Mouse (Mus musculus) kidney, embryonic 14.5 days (tissue): ENCODE data around the gene 5730596B20Rik. TPM values are rescaled to one million over a fixed set of nuclear protein-coding genes. Genes with fewer than 3 reads are reported as not detected.

Experiments used
- ATAC-seq: fragments of 200-750 bp; cut with Nextera tagmentation; 2 replicates; pipeline ENCODE4 v1.8.0; 2017; ENCODE audit warnings: moderate number of reproducible peaks, mild to moderate bottlenecking, moderate TSS enrichment, moderate library complexity; ENCODE audit not compliant: low FRiP score, low TSS enrichment
- H3K27ac ChIP-seq: fragments of 300-500 bp; sonication (generic); 2 replicates; pipeline ENCODE4 v1.5.1; 2014; ENCODE audit warnings: low read depth, mild to moderate bottlenecking, low read length, moderate library complexity, mixed read lengths
- H3K27me3 ChIP-seq: fragments of 300-500 bp; sonication (generic); 2 replicates; pipeline ENCODE4 v1.6.1; 2014; ENCODE audit warnings: mild to moderate bottlenecking, low read length; ENCODE audit not compliant: control insufficient read depth, insufficient read depth
- H3K36me3 ChIP-seq: fragments of 300-500 bp; sonication (generic); 2 replicates; pipeline ENCODE4 v1.6.1; 2014; ENCODE audit warnings: low read length, mixed read lengths; ENCODE audit not compliant: control insufficient read depth, insufficient read depth
- H3K4me1 ChIP-seq: fragments of 300-500 bp; sonication (generic); 2 replicates; pipeline ENCODE4 v1.6.1; 2014; ENCODE audit warnings: low read length, mixed read lengths; ENCODE audit not compliant: control insufficient read depth, insufficient read depth
- H3K4me2 ChIP-seq: fragments of 300-500 bp; sonication (generic); replicated peaks from 2 replicates; pipeline ENCODE4 v1.6.1; 2014; ENCODE audit warnings: low read depth, mild to moderate bottlenecking, low read length
- H3K4me3 ChIP-seq: fragments of 300-500 bp; sonication (generic); 2 replicates; pipeline ENCODE4 v1.5.1; 2014; ENCODE audit warnings: mild to moderate bottlenecking, low read length
- H3K9ac ChIP-seq: fragments of 300-500 bp; sonication (generic); 2 replicates; pipeline ENCODE4 v1.6.1; 2014; ENCODE audit warnings: low read depth, mild to moderate bottlenecking, low read length, moderate library complexity
- H3K9me3 ChIP-seq: fragments of 300-500 bp; sonication (generic); 2 replicates; pipeline ENCODE4 v1.6.1; 2016; ENCODE audit warnings: low read length; ENCODE audit not compliant: control insufficient read depth
- WGBS: fragments of 180-500 bp; shearing (Covaris S2); extraction: QIAGEN DNeasy Blood & Tissue Kit; methylation state at CpG from one replicate; pipeline ENCODE4 v1.1.7; 2014; 5-methylcytosine and 5-hydroxymethylcytosine counted together
- microRNA counts: library from miRNA; unstranded; fragments of <30 nt; microRNA quantifications from one replicate; lab custom pipeline; 2017
- microRNA-seq: library from miRNA; unstranded; fragments of <30 nt; microRNA quantifications from one replicate; pipeline ENCODE4, GENCODE M21; 2016
- polyA plus RNA-seq: library from polyadenylated mRNA; unstranded; fragments of >200 nt; fragmentation: Nextera tagmentation; extraction: Ambion mirVana; gene quantifications from 2 replicates; pipeline ENCODE4 v1.2.1, GENCODE M21; 2014

5730596B20Rik gene
- polyA plus RNA-seq, 1 experiment from 2014 or later = 2.7 TPM

- peak overlapping the region; percentile 90 for H3K27ac ChIP-seq
- H3K4me2 ChIP-seq = peak overlapping the region; percentile 97
- 0 out of 2 replicates have a peak, but pooled peaks cover 7% of the 10 kb centered on the region for H3K27me3 ChIP-seq
- under 1% methylated on average over 26 of the region's 26 CpGs for WGBS
- H3K36me3 ChIP-seq = peaks cover 19% of the 10 kb centered on the region; the same call in 1 of the 2 replicates
- H3K4me3 ChIP-seq = peak overlapping the region; percentile 64
- peak; percentile 33 for ATAC-seq
- peak overlapping the region; percentile 87 for H3K9ac ChIP-seq
- H3K4me1 ChIP-seq = peaks cover 13% of the 10 kb centered on the region; the same call in 1 of the 2 replicates
- no peaks in the 10 kb centered on the region for H3K9me3 ChIP-seq
These were observed 49.4 kb downstream of the 5730596B20Rik start for GRCm38 (mm10) chr6:52226569-52227257.

- Histone ChIP-seq H3K4me1 (peaks cover 9% of the 10 kb centered on the region; the same call in 1 of the 2 replicates), H3K27me3 (0 out of 2 replicates have a peak, but pooled peaks cover 3% of the 10 kb centered on the region), H3K4me2 (peak overlapping the region; percentile 97), H3K4me3 (peak overlapping the region; percentile 64), H3K27ac (peak overlapping the region; percentile 90), H3K36me3 (peaks cover 19% of the 10 kb centered on the region; the same call in 1 of the 2 replicates), H3K9ac (peak overlapping the region; percentile 87), H3K9me3 (no peaks in the 10 kb centered on the region)
- ATAC-seq = no peak
- WGBS = 2% methylated on average over 11 of the region's 11 CpGs
These were observed 50.3 kb downstream of the 5730596B20Rik start for GRCm38 (mm10) chr6:52227470-52228222.

- Histone ChIP-seq H3K9me3 (no peaks in the 10 kb centered on the region), H3K27me3 (0 out of 2 replicates have a peak, but pooled peaks cover 4% of the 10 kb centered on the region), H3K36me3 (peaks cover 16% of the 10 kb centered on the region; the same call in 1 of the 2 replicates), H3K9ac (peak overlapping the region; percentile 94), H3K27ac (peak overlapping the region; percentile 96), H3K4me2 (peak overlapping the region; percentile 97), H3K4me1 (peaks cover 9% of the 10 kb centered on the region; the same call in 1 of the 2 replicates), H3K4me3 (peak overlapping the region; percentile 64)
- WGBS = under 1% methylated on average over 38 of the region's 38 CpGs
- ATAC-seq = no peak
These were observed 51.5 kb downstream of the 5730596B20Rik start for GRCm38 (mm10) chr6:52228475-52229465.

GRCm38 (mm10) chr6:52229558-52230416 is 52.5 kb downstream of the 5730596B20Rik start:
- H3K36me3 ChIP-seq = peaks cover 9% of the 10 kb centered on the region; the same call in 1 of the 2 replicates
- H3K4me3 ChIP-seq = peak overlapping the region; percentile 64
- ATAC-seq = no peak
- H3K9ac ChIP-seq = peak overlapping the region; percentile 94
- peak overlapping the region; percentile 96 for H3K27ac ChIP-seq
- WGBS = 1% methylated on average over 42 of the region's 44 CpGs
- H3K27me3 ChIP-seq = 0 out of 2 replicates have a peak, but pooled peaks cover 12% of the 10 kb centered on the region
- no peaks in the 10 kb centered on the region for H3K9me3 ChIP-seq
- peak overlapping the region; percentile 97 for H3K4me2 ChIP-seq
- peaks cover 9% of the 10 kb centered on the region; the same call in 1 of the 2 replicates for H3K4me1 ChIP-seq

MicroRNAs encoded within 50 kb of the gene (microRNA counts, 519-probe panel; counts per million panel counts)
- microRNA mmu-miR-196b (lab: Ali Mortazavi, UCI) = 8,440 counts per million, percentile 88 among the panel's probes with 10 or more counts

Small RNA genes lying within 50 kb of the gene (microRNA-seq; reads per million reads assigned to microRNA genes)
- 26,913 reads per million, percentile 97 among the genes with 10 or more reads in this experiment for gene Mir196b

Other genes starting within 250 kb of the 5730596B20Rik start
- 29.2 and 33.8 TPM in 2 replicates for gene Skap2, start 164.9 kb upstream of the 5730596B20Rik start, polyA plus RNA-seq
- 0.64 and 1.0 TPM in 2 replicates for gene Hoxa1, start 19.2 kb upstream of the 5730596B20Rik start, polyA plus RNA-seq
- 4.7 and 5.5 TPM in 2 replicates for gene Hoxa2, start 12.7 kb upstream of the 5730596B20Rik start, polyA plus RNA-seq
- 3.1 and 3.6 TPM in 2 replicates for gene Hoxa4, start 14.3 kb downstream of the 5730596B20Rik start, polyA plus RNA-seq
- gene Hoxa5, start 27.1 kb downstream of the 5730596B20Rik start, polyA plus RNA-seq = 15.7 and 16.6 TPM in 2 replicates
- 4.4 TPM in 2 replicates for gene Hoxa6, start 31.2 kb downstream of the 5730596B20Rik start, polyA plus RNA-seq
- 9.7 and 13.6 TPM in 2 replicates for gene Hoxa3, start 35.8 kb downstream of the 5730596B20Rik start, polyA plus RNA-seq
- not detected in 2 replicates for gene Gm28308, start 35.8 kb downstream of the 5730596B20Rik start, polyA plus RNA-seq
- gene Hoxa7, start 44.4 kb downstream of the 5730596B20Rik start, polyA plus RNA-seq = 19.1 and 19.6 TPM in 2 replicates
- 58.1 and 67.8 TPM in 2 replicates for gene Hoxa9, start 53.6 kb downstream of the 5730596B20Rik start, polyA plus RNA-seq
- gene Hoxa10, start 63.4 kb downstream of the 5730596B20Rik start, polyA plus RNA-seq = 177 and 186 TPM in 2 replicates
- gene Hoxa11, start 68.3 kb downstream of the 5730596B20Rik start, polyA plus RNA-seq = 27.6 and 35.6 TPM in 2 replicates
- not detected in 2 replicates for gene Hoxa13, start 83.4 kb downstream of the 5730596B20Rik start, polyA plus RNA-seq
- not detected in 2 replicates for gene Evx1, start 136.0 kb downstream of the 5730596B20Rik start, polyA plus RNA-seq